Mouse (Mus musculus): ENCODE measurements around the gene Ddx50. TPM values are rescaled to one million over a fixed set of nuclear protein-coding genes. Genes with fewer than 3 reads are reported as not detected.

The Ddx50 gene
- polyA plus RNA-seq (2012; rRNA removed), result 9.9 and 22.7 TPM in 2 replicates
- 36.7 and 41.0 TPM in 2 replicates for polyA plus RNA-seq (2014; fragmentation: Nextera tagmentation; extraction: Ambion mirVana)

DNA sequence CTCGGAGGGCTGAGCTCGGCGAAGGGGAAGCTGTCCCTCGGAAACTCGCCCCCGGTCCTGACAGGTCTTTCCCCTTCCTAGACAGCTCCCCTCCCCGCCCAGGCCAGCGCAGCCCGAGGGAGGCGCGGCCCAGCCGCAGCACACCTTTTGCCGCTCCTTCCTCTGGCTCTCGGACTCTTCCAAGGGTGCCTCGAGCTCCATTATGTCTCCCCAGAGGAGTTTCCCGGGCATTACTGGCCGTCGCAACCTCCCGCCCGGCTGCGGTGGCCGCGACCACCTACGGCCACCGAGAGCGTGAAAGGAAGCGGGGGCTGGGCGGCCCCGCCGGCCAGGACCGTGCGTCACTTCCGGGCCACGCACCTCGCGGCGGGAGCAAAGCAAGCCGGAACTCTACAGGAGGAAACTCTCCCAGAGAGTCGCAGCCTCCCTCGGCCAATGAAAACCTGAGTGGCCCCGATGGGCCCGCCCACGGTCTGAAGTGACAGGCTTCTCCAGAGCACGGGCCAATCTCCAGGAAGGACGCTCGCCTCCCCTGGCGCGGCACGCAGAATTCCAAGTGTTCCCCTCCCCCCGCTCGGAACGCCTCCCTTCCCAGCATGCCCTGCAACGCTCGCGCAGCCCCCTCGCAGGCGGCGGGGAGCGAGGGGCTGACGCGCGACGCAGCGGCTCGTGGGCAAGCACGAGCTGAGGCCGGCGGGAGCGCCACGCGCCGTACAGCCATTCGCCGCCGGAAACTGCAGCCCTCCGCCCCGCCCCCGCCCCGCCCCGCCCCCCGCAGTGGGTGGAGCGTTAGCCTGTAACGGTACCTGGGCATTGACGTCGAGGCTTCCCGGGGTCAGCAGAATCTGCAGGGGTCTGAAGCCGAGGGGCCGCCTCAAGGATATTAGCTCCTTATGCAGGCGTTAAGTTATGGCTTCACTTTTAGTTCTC is at the start of gene Ddx50:
Ddx50 (minus strand) TSS at position 338 of the 930 bp plus-strand sequence.
- Histone ChIP-seq H3K4me3 (ENCODE audit: insufficient read depth in 1 of 2, low read depth in 2 of 2, low read length in 2 of 2) (peak within 1 kb of the TSS; percentile 86 to 98), H3K27ac (peak within 1 kb of the TSS; percentile 75), H3K9me3 (ENCODE audit: control insufficient read depth, low read length) (no peaks in the 10 kb centered on the region), H3K36me3 (replicated peaks; ENCODE audit: control insufficient read depth, insufficient read depth, low read depth) (peaks cover 6% of the 10 kb centered on the region), H3K4me2 (ENCODE audit: low read depth) (peak within 1 kb of the TSS; percentile 93), H3K4me1 (replicated peaks; ENCODE audit: control insufficient read depth in 2 of 2, insufficient read depth in 2 of 2, low read length in 1 of 2) (peaks cover 3 to 6% of the 10 kb centered on the region in 2 experiments), H3K9ac (replicated peaks) (peak within 1 kb of the TSS; percentile 89), H3K27me3 (ENCODE audit: control insufficient read depth, insufficient read depth, low read length) (no peaks in the 10 kb centered on the region)
- no peak for TF ChIP-seq EP300 (IDR thresholded peaks at IDR 0.05; ENCODE audit: low read depth)
- TF ChIP-seq CTCF (IDR thresholded peaks at IDR 0.05; ENCODE audit: low read depth), result no peak
- ATAC-seq (ENCODE audit: insufficient read depth) (peak; percentile 97), DNase-seq (ENCODE audit: low read depth in 3 of 3, low spot score in 3 of 3) (peak; percentile 94 to 95 (median 94))
- under 1% methylated on average over 82 of the region's 89 CpGs for WGBS (ENCODE audit: insufficient replicate concordance)

DNA sequence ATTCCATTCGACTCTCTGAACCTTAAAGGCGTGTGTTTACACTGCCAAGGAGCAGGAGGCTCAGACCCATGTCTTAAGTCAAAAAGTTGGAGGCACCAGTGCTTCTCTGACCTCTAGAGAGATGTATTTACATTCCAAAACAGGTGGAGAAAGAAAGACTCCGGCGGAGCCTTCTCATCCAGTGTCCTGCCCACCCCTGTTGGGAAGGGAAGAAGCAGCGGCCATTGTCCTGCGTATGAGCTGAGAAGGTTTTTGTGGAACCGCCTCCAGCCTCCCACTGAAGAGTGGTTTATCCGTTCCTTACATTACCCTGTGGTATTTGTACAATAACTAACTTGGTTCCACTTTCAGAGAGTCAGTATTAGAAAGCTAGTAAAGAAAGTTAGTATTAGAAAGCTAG is 41.8 kb upstream of the Ddx50 start:
- no peak overlapping the region for H3K4me2 ChIP-seq (ENCODE audit: low read depth)
- 58% methylated on average over 8 of the region's 8 CpGs for WGBS (ENCODE audit: insufficient replicate concordance)
- ATAC-seq (ENCODE audit: insufficient read depth) (no peak), DNase-seq (ENCODE audit: low read depth in 3 of 3, low spot score in 3 of 3) (no peak)
- no peaks in the 10 kb centered on the region for H3K36me3 ChIP-seq (replicated peaks; ENCODE audit: control insufficient read depth, insufficient read depth, low read depth)
- H3K27ac ChIP-seq, result no peak overlapping the region
- H3K4me1 ChIP-seq (replicated peaks; ENCODE audit: control insufficient read depth in 2 of 2, insufficient read depth in 2 of 2, low read length in 1 of 2), result no peaks in the 10 kb centered on the region
- no peak for TF ChIP-seq EP300 (IDR thresholded peaks at IDR 0.05; ENCODE audit: low read depth)
- TF ChIP-seq CTCF (IDR thresholded peaks at IDR 0.05; ENCODE audit: low read depth), result no peak
- H3K9me3 ChIP-seq (ENCODE audit: control insufficient read depth, low read length), result no peaks in the 10 kb centered on the region
- H3K27me3 ChIP-seq (ENCODE audit: control insufficient read depth, insufficient read depth, low read length), result no peaks in the 10 kb centered on the region
- H3K4me3 ChIP-seq (ENCODE audit: insufficient read depth in 1 of 2, low read depth in 2 of 2, low read length in 2 of 2), result no peak overlapping the region
- H3K9ac ChIP-seq (replicated peaks), result no peak overlapping the region

DNA sequence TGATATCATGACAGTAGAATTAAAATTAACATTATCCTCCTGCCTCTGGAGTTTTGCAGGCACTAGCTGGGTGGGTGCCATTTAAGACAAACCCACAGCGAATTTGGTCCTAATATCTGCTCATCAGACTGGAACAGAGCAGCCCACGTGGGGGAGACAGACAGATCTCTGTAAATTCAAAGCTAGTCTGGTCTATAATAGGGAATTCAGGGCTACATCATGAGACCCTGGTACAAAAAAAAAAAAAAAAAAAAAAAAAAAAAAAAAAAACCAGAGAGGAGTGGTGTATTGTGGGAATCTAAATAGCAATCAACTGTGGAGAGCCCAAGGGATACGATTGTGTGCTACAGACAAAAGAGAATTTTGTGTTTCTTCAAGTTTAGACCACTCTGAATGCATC is 41.2 kb upstream of the Ddx50 start:
- Histone ChIP-seq H3K27ac (no peak overlapping the region), H3K9me3 (ENCODE audit: control insufficient read depth, low read length) (no peaks in the 10 kb centered on the region), H3K4me3 (ENCODE audit: insufficient read depth in 1 of 2, low read depth in 2 of 2, low read length in 2 of 2) (no peak overlapping the region), H3K36me3 (replicated peaks; ENCODE audit: control insufficient read depth, insufficient read depth, low read depth) (no peaks in the 10 kb centered on the region), H3K4me1 (replicated peaks; ENCODE audit: control insufficient read depth in 2 of 2, insufficient read depth in 2 of 2, low read length in 1 of 2) (no peaks in the 10 kb centered on the region), H3K9ac (replicated peaks) (no peak overlapping the region), H3K27me3 (ENCODE audit: control insufficient read depth, insufficient read depth, low read length) (no peaks in the 10 kb centered on the region), H3K4me2 (ENCODE audit: low read depth) (no peak overlapping the region)
- ATAC-seq (ENCODE audit: insufficient read depth), result no peak
- no peak for TF ChIP-seq CTCF (IDR thresholded peaks at IDR 0.05; ENCODE audit: low read depth)
- TF ChIP-seq EP300 (IDR thresholded peaks at IDR 0.05; ENCODE audit: low read depth), result no peak
- no peak for DNase-seq (ENCODE audit: low read depth in 3 of 3, low spot score in 3 of 3)
- WGBS (ENCODE audit: insufficient replicate concordance), result 67% methylated on average over 3 of the region's 3 CpGs

DNA sequence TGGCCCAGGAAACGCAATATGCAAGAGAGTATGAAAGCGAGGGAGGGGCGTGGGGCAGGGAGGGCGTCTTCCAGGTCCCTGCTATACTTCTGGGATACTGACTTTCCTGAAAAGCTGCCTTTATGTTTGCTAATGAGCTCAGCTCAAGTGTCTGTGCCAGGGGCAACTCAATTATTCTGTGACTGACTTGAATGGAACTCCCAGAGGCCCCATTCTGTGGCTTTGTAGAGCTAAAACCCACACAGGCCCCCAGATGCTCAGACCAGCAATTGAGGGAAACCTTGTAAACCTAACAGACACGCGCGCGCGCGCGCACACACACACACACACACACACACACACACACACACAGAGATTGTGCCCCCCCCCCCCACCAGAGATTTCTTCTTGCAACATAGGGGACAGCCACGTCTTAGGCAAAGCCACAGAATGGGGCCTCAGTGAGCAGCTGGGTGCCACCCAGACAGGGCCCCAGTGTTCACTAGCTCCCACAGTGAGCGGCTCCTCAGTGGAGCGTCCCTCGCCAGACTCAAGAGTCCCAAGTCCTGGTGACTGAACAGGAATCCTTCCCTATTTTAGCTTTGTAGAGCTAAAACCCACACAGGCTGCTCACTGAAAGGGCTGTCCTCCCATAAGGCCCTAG is 36.1 kb upstream of the Ddx50 start:
- Histone ChIP-seq H3K4me1 (replicated peaks; ENCODE audit: control insufficient read depth in 2 of 2, insufficient read depth in 2 of 2, low read length in 1 of 2) (no peaks in the 10 kb centered on the region), H3K27ac (no peak overlapping the region), H3K4me3 (ENCODE audit: insufficient read depth in 1 of 2, low read depth in 2 of 2, low read length in 2 of 2) (no peak overlapping the region), H3K36me3 (replicated peaks; ENCODE audit: control insufficient read depth, insufficient read depth, low read depth) (no peaks in the 10 kb centered on the region), H3K9ac (replicated peaks) (no peak overlapping the region), H3K9me3 (ENCODE audit: control insufficient read depth, low read length) (no peaks in the 10 kb centered on the region), H3K27me3 (ENCODE audit: control insufficient read depth, insufficient read depth, low read length) (no peaks in the 10 kb centered on the region), H3K4me2 (ENCODE audit: low read depth) (no peak overlapping the region)
- WGBS (ENCODE audit: insufficient replicate concordance), result 77% methylated on average over 15 of the region's 15 CpGs
- no peak for ATAC-seq (ENCODE audit: insufficient read depth)
- DNase-seq (ENCODE audit: low read depth in 3 of 3, low spot score in 3 of 3), result no peak
- TF ChIP-seq EP300 (IDR thresholded peaks at IDR 0.05; ENCODE audit: low read depth) (no peak), CTCF (IDR thresholded peaks at IDR 0.05; ENCODE audit: low read depth) (no peak)

DNA sequence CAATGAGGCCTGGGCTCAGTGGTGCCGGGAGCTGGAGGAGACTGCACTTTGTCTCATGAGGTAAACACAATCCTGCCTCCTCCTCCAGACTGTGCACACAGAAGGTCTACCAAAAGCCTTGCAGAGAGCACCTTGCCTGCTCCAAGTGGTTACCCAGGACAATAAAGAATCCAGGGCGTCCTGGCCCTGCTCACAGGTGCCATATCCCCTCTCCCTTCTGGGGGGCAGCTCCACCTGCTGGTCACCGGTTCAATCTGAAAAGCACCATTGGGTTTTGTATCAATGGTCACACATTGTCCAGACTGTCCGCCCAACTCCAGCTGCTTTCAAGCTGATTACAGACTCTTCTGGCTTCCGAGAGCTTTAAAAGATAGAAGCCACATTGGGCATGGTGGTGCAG is 32.0 kb upstream of the Ddx50 start:
- 40% methylated on average over 5 of the region's 5 CpGs for WGBS (ENCODE audit: insufficient replicate concordance)
- Histone ChIP-seq H3K27ac (no peak overlapping the region), H3K4me3 (ENCODE audit: insufficient read depth in 1 of 2, low read depth in 2 of 2, low read length in 2 of 2) (no peak overlapping the region), H3K4me1 (replicated peaks; ENCODE audit: control insufficient read depth in 2 of 2, insufficient read depth in 2 of 2, low read length in 1 of 2) (no peaks in the 10 kb centered on the region), H3K27me3 (ENCODE audit: control insufficient read depth, insufficient read depth, low read length) (no peaks in the 10 kb centered on the region), H3K9ac (replicated peaks) (no peak overlapping the region), H3K9me3 (ENCODE audit: control insufficient read depth, low read length) (peaks cover 3% of the 10 kb centered on the region), H3K36me3 (replicated peaks; ENCODE audit: control insufficient read depth, insufficient read depth, low read depth) (no peaks in the 10 kb centered on the region), H3K4me2 (ENCODE audit: low read depth) (no peak overlapping the region)
- DNase-seq (ENCODE audit: low read depth in 3 of 3, low spot score in 3 of 3) (no peak), ATAC-seq (ENCODE audit: insufficient read depth) (no peak)
- TF ChIP-seq CTCF (IDR thresholded peaks at IDR 0.05; ENCODE audit: low read depth), result peak; percentile 70
- TF ChIP-seq EP300 (IDR thresholded peaks at IDR 0.05; ENCODE audit: low read depth), result no peak
